Mouse (Mus musculus) hindbrain, postnatal 0 days (tissue): ENCODE results near the gene Dclre1b. TPM values are rescaled to one million over a fixed set of nuclear protein-coding genes. Genes with fewer than 3 reads are reported as not detected.

Source experiments
- ATAC-seq: fragments of 200-750 bp; cut with Nextera tagmentation; 2 replicates; pipeline ENCODE4 v1.8.0; 2017; ENCODE audit warnings: mild to moderate bottlenecking, moderate TSS enrichment, moderate library complexity
- DNase-seq: peaks from one replicate; pipeline ENCODE4 v3.0.0-alpha.2; 2015; ENCODE audit warnings: low spot score
- H3K27ac ChIP-seq: fragments of 300-500 bp; sonication (generic); 2 replicates; pipeline ENCODE4 v1.5.1; 2014; ENCODE audit warnings: mild to moderate bottlenecking
- H3K27me3 ChIP-seq: fragments of 300-500 bp; sonication (generic); 2 replicates; pipeline ENCODE4 v1.6.1; 2014; ENCODE audit warnings: low read length, mixed read lengths; ENCODE audit not compliant: insufficient read depth
- H3K36me3 ChIP-seq: fragments of 300-500 bp; sonication (generic); 2 replicates; pipeline ENCODE4 v1.6.1; 2014; ENCODE audit warnings: low read length, mixed read lengths; ENCODE audit not compliant: insufficient read depth
- H3K4me1 ChIP-seq: fragments of 300-500 bp; sonication (generic); 2 replicates; pipeline ENCODE4 v1.6.1; 2014; ENCODE audit warnings: antibody characterized with exemption, low read length, mixed read lengths; ENCODE audit not compliant: insufficient read depth
- H3K4me2 ChIP-seq: fragments of 300-500 bp; sonication (generic); 2 replicates; pipeline ENCODE4 v1.6.1; 2014; ENCODE audit warnings: low read depth, mild to moderate bottlenecking, low read length, moderate library complexity, mixed read lengths
- H3K4me3 ChIP-seq: fragments of 300-500 bp; sonication (generic); 2 replicates; pipeline ENCODE4 v1.5.1; 2014; ENCODE audit warnings: low read length
- H3K9ac ChIP-seq: fragments of 300-500 bp; sonication (generic); replicated peaks from 2 replicates; pipeline ENCODE4 v1.6.1; 2014; ENCODE audit warnings: mild to moderate bottlenecking, low read length, moderate library complexity, mixed read lengths
- H3K9me3 ChIP-seq: fragments of 300-500 bp; sonication (generic); 2 replicates; pipeline ENCODE4 v1.6.1; 2016; ENCODE audit warnings: low read length, mixed read lengths
- CTCF ChIP-seq: IDR thresholded peaks from 2 replicates; pipeline ENCODE4 v1.5.1; 2016; ENCODE audit warnings: antibody characterized with exemption, control low read depth, low read depth
- WGBS: fragments of 180-500 bp; shearing (Covaris S2); extraction: QIAGEN DNeasy Blood & Tissue Kit; methylation state at CpG from one replicate; pipeline ENCODE4 v1.1.7; 2014; 5-methylcytosine and 5-hydroxymethylcytosine counted together
- polyA plus RNA-seq: library from polyadenylated mRNA; unstranded; fragments of >200 nt; fragmentation: Nextera tagmentation; extraction: Ambion mirVana; gene quantifications from 2 replicates; pipeline ENCODE4 v1.2.1, GENCODE M21; 2015
- total RNA-seq: library from RNA; depleted of rRNA; stranded (reverse); fragments of >200 nt; gene quantifications from 2 replicates; pipeline ENCODE4 v1.2.3, GENCODE M21; 2014; rRNA removed

The Dclre1b gene
- total and polyA plus RNA-seq, 2 experiments from 2014 or later = 7.9 to 15.4 TPM

GRCm38 (mm10) chr3:103756920-103757319 lies 52.3 kb downstream of the Dclre1b start:
- Histone ChIP-seq H3K9ac (no peak overlapping the region), H3K36me3 (peaks cover 42% of the 10 kb centered on the region), H3K4me3 (no peak overlapping the region), H3K27ac (no peak overlapping the region), H3K27me3 (no peaks in the 10 kb centered on the region), H3K9me3 (no peaks in the 10 kb centered on the region), H3K4me1 (no peaks in the 10 kb centered on the region), H3K4me2 (no peak overlapping the region)
- TF ChIP-seq CTCF = no peak
- no peak for DNase-seq
- no peak for ATAC-seq
- 96% methylated on average over 2 of the region's 2 CpGs for WGBS

GRCm38 (mm10) chr3:103755351-103755750 lies 53.9 kb downstream of the Dclre1b start:
- Histone ChIP-seq H3K4me1 (no peaks in the 10 kb centered on the region), H3K9me3 (no peaks in the 10 kb centered on the region), H3K9ac (no peak overlapping the region), H3K27me3 (no peaks in the 10 kb centered on the region), H3K4me3 (no peak overlapping the region), H3K27ac (no peak overlapping the region), H3K4me2 (no peak overlapping the region), H3K36me3 (peaks cover 45% of the 10 kb centered on the region)
- no peak for TF ChIP-seq CTCF
- DNase-seq (no peak), ATAC-seq (no peak)
- WGBS = 79% methylated on average over 3 of the region's 3 CpGs

GRCm38 (mm10) chr3:103751558-103751957 lies 57.7 kb downstream of the Dclre1b start:
- no peak overlapping the region for H3K4me2 ChIP-seq
- TF ChIP-seq CTCF = no peak
- no peaks in the 10 kb centered on the region for H3K4me1 ChIP-seq
- peaks cover 61% of the 10 kb centered on the region for H3K36me3 ChIP-seq
- DNase-seq (no peak), ATAC-seq (no peak)
- no peaks in the 10 kb centered on the region for H3K27me3 ChIP-seq
- WGBS = 86% methylated on average over 2 of the region's 2 CpGs
- H3K9ac ChIP-seq = no peak overlapping the region
- no peaks in the 10 kb centered on the region for H3K9me3 ChIP-seq
- no peak overlapping the region for H3K4me3 ChIP-seq
- H3K27ac ChIP-seq = no peak overlapping the region

Other genes with a start within 250 kb of the Dclre1b start
- gene Syt6, start 234.2 kb downstream of the Dclre1b start, total RNA-seq = 32.6 and 43.6 TPM in 2 replicates
- gene Syt6, start 234.2 kb downstream of the Dclre1b start, polyA plus RNA-seq = 9.1 and 10.1 TPM in 2 replicates
- 0.16 TPM in 1 of 2 replicates, not detected in the other for gene Atg4a-ps, start 163.4 kb downstream of the Dclre1b start, total RNA-seq
- 0.10 and 0.26 TPM in 2 replicates for gene Atg4a-ps, start 163.4 kb downstream of the Dclre1b start, polyA plus RNA-seq
- gene Olfml3, start 71.4 kb downstream of the Dclre1b start, total RNA-seq = 7.7 and 10.8 TPM in 2 replicates
- 7.8 and 10.1 TPM in 2 replicates for gene Olfml3, start 71.4 kb downstream of the Dclre1b start, polyA plus RNA-seq
- gene Gm10964, start 70.1 kb downstream of the Dclre1b start, total RNA-seq = not detected in 2 replicates
- gene Gm10964, start 70.1 kb downstream of the Dclre1b start, polyA plus RNA-seq = not detected in 2 replicates
- gene Hipk1, start 17.9 kb downstream of the Dclre1b start, total RNA-seq = 52.6 and 59.3 TPM in 2 replicates
- 8.1 and 8.4 TPM in 2 replicates for gene Hipk1, start 17.9 kb downstream of the Dclre1b start, polyA plus RNA-seq
- 16.1 and 25.8 TPM in 2 replicates for gene Ap4b1, start 76 bp upstream of the Dclre1b start, total RNA-seq
- gene Ap4b1, start 76 bp upstream of the Dclre1b start, polyA plus RNA-seq = 16.4 and 20.1 TPM in 2 replicates
- 1.1 and 1.9 TPM in 2 replicates for gene Gm43064, start 129 bp upstream of the Dclre1b start, total RNA-seq
- gene Gm43064, start 129 bp upstream of the Dclre1b start, polyA plus RNA-seq = 0.24 TPM in 1 of 2 replicates, not detected in the other
- gene Bcl2l15, start 23.2 kb upstream of the Dclre1b start, total RNA-seq = not detected in 2 replicates
- gene Bcl2l15, start 23.2 kb upstream of the Dclre1b start, polyA plus RNA-seq = 0.20 and 0.67 TPM in 2 replicates
- 0.31 and 4.3 TPM in 2 replicates for gene Ptpn22, start 50.4 kb upstream of the Dclre1b start, total RNA-seq
- 0.40 and 0.53 TPM in 2 replicates for gene Ptpn22, start 50.4 kb upstream of the Dclre1b start, polyA plus RNA-seq
- gene Rsbn1, start 104.7 kb upstream of the Dclre1b start, total RNA-seq = 23.1 and 28.2 TPM in 2 replicates
- 17.7 and 19.1 TPM in 2 replicates for gene Rsbn1, start 104.7 kb upstream of the Dclre1b start, polyA plus RNA-seq
- 24.0 and 25.0 TPM in 2 replicates for gene Phtf1, start 158.7 kb upstream of the Dclre1b start, total RNA-seq
- gene Phtf1, start 158.7 kb upstream of the Dclre1b start, polyA plus RNA-seq = 18.4 and 18.6 TPM in 2 replicates